Mouse (Mus musculus) G1E (cell line): ENCODE data around the gene Lyst.

Source experiments
- CTCF ChIP-seq: IDR thresholded peaks from 2 replicates; pipeline ENCODE4 v1.5.1; 2012; ENCODE audit warnings: low read depth, low read length, inconsistent platforms, mixed read lengths
- GATA1 ChIP-seq: IDR thresholded peaks from 2 replicates; pipeline ENCODE4 v1.6.1; 2012; ENCODE audit warnings: borderline replicate concordance, low read length, inconsistent platforms, mixed read lengths
- POLR2AphosphoS5 ChIP-seq: IDR thresholded peaks from 2 replicates; pipeline ENCODE4 v1.6.1; 2012; ENCODE audit warnings: low read depth, low read length, inconsistent platforms; ENCODE audit not compliant: insufficient replicate concordance
- TAL1 ChIP-seq: conservative IDR thresholded peaks from 2 replicates; pipeline ENCODE4 v1.6.1; 2012; ENCODE audit warnings: low read depth, low read length, inconsistent platforms, mixed read lengths

- TF ChIP-seq CTCF: no peak
- TF ChIP-seq GATA1: no peak
- no peak for TF ChIP-seq POLR2AphosphoS5
- TF ChIP-seq TAL1: no peak
Measured at GRCm38 (mm10) chr13:13555196-13555595, 35.0 kb upstream of the Lyst start.
